Mouse (Mus musculus) central nervous system, embryonic 14 days (tissue): ENCODE results near the gene Gm14214. TPM values are rescaled to one million over a fixed set of nuclear protein-coding genes. Genes with fewer than 3 reads are reported as not detected.

Experiments used
- polyA plus RNA-seq: library from polyadenylated mRNA; depleted of rRNA; stranded (reverse); fragments of >200 nt; gene quantifications from 2 replicates; pipeline ENCODE4 v1.2.3, GENCODE M21; 2012; rRNA removed

Gm14214 gene
- not detected in 2 replicates for polyA plus RNA-seq

DNA sequence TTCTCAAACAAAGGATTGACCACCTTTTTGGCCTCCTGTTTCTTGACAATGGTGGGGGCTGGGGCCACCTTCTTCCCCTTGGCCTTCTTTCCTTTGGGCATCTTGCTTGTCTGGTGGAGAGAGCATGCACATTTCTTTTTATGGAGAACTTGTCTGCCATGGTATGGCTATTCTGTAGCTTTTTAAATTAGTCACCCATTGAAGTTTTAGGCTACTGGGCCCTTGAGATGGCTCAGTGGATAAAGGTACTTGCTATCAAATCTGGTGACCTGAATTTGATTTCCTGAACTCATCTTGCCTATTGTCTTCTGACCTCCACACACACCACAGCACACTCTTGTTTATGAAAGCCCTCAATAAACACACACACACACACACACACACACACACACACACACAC, at the start of gene Gm14214:
Gene Gm14214 (minus strand): TSS at position 101 of the 400 bp plus-strand sequence.

DNA sequence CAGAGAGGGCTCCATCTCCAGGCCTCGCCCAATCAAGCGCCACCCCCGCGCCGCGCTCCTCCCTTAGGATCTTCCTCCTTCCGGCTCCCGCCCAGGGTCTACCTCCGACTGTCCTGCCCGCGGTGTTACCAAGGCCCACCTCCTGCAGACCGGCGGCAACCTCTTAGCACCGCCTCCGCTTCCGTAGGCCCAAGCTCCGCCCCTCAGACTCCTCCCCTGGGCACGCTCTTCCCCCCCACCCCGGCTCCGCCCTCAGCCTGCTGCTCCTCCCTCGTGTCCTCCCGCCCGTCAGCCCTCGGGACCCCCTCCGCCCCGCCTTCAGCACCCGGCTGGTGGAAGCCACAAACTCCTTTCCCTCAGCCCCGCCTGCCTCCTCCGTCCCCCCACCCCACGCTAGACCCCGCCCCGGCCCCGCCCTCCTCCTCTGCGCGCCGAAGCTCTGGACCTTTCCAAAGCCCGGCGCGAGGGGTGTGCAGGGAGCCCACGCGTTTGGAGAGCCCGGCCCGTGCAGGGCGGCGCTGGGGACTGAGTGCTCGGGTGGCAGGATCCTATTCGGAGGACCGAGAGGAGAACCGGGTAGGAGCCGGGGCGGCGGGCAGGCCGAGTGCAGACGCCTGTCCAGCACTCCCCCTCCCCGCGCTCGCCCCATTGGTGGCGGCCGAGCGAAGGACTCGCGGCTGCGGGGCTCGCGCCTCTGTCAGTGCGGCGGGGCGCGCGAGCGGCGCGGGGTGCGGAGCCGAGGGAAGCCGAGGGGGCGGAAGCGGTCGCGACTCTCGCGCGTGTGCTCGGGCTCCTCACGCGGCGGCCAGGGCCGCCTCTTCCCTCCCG, 21.0 kb upstream of the Gm14214 start, which contains the start of the genes Raly and a:
Gene Raly (plus strand): TSS at position 441 of the 828 bp plus-strand sequence.
Gene a (plus strand): TSS at position 747 of the 828 bp plus-strand sequence.

Other genes with a start within 250 kb of the Gm14214 start
- 0.68 and 0.70 TPM in 2 replicates for gene 1700003F12Rik, start 222.9 kb downstream of the Gm14214 start, polyA plus RNA-seq
- gene Actl10, start 218.3 kb downstream of the Gm14214 start, polyA plus RNA-seq = 0.07 and 0.10 TPM in 2 replicates
- gene Necab3, start 211.1 kb downstream of the Gm14214 start, polyA plus RNA-seq = 13.5 and 17.8 TPM in 2 replicates
- 21.2 and 22.4 TPM in 2 replicates for gene E2f1, start 200.1 kb downstream of the Gm14214 start, polyA plus RNA-seq
- gene Pxmp4, start 166.3 kb downstream of the Gm14214 start, polyA plus RNA-seq = 10.3 and 11.8 TPM in 2 replicates
- 13.8 and 14.3 TPM in 2 replicates for gene Zfp341, start 156.7 kb downstream of the Gm14214 start, polyA plus RNA-seq
- 0.31 and 0.66 TPM in 2 replicates for gene 4930519P11Rik, start 156.6 kb downstream of the Gm14214 start, polyA plus RNA-seq
- gene Chmp4b, start 118.3 kb downstream of the Gm14214 start, polyA plus RNA-seq = 208 and 217 TPM in 2 replicates
- gene Raly, start 21.1 kb upstream of the Gm14214 start, polyA plus RNA-seq = 304 and 334 TPM in 2 replicates
- gene a, start 21.4 kb upstream of the Gm14214 start, polyA plus RNA-seq = 7.2 and 7.8 TPM in 2 replicates
- gene Eif2s2, start 122.9 kb upstream of the Gm14214 start, polyA plus RNA-seq = 68.4 and 72.1 TPM in 2 replicates
- 0.20 and 0.41 TPM in 2 replicates for gene Gm14226, start 248.2 kb upstream of the Gm14214 start, polyA plus RNA-seq